Mouse (Mus musculus) lung, adult 2 months (tissue): Measurements from ENCODE around the gene 2010111I01Rik. TPM values are rescaled to one million over a fixed set of nuclear protein-coding genes. Genes with fewer than 3 reads are reported as not detected.
A peak's percentile ranks its signal among the peaks of the same experiment; 100 is the strongest.

Experiments
- DNase-seq: peaks from one replicate; pipeline ENCODE4 v3.0.0; 2022
- H3K4me1 ChIP-seq: fragments of 200-500 bp; 2 replicates; pipeline ENCODE4 v1.6.1; 2011; ENCODE audit warnings: low read length; ENCODE audit not compliant: control insufficient read depth, insufficient read depth
- H3K4me3 ChIP-seq: fragments of 200-500 bp; replicated peaks from 2 replicates; pipeline ENCODE3; 2011; ENCODE audit warnings: low read depth, mild to moderate bottlenecking, control low read depth, low read length; ENCODE audit errors: extremely low read depth
- CTCF ChIP-seq: fragments of 200-500 bp; IDR thresholded peaks from 2 replicates; pipeline ENCODE4 v1.5.1; 2011; ENCODE audit warnings: mild to moderate bottlenecking, low read length, control low read depth; ENCODE audit not compliant: insufficient read depth
- POLR2A ChIP-seq: fragments of 200-500 bp; IDR thresholded peaks from 2 replicates; pipeline ENCODE4 v1.6.1; 2011; ENCODE audit warnings: low read depth, mild to moderate bottlenecking, control low read depth, low read length, borderline replicate concordance; ENCODE audit errors: extremely low read depth
- WGBS: fragments of 180-500 bp; shearing (Covaris S2); methylation state at CpG from one replicate; pipeline ENCODE4 v1.1.7; 2018; 5-methylcytosine and 5-hydroxymethylcytosine counted together
- polyA plus RNA-seq: library from polyadenylated mRNA; depleted of rRNA; stranded (reverse); fragments of >200 nt; gene quantifications from 2 replicates; pipeline ENCODE4 v1.2.3, GENCODE M21; 2012

Gene 2010111I01Rik
- polyA plus RNA-seq, 1 experiment: 143 TPM

GRCm38 (mm10) chr13:63242401-63243192 lies 277.9 kb downstream of the 2010111I01Rik start:
- TF ChIP-seq CTCF (no peak), POLR2A (peak; percentile 32; the same call in 1 of the 2 replicates)
- peak; percentile 25 for DNase-seq
- Histone ChIP-seq H3K4me1 (peaks cover 25% of the 10 kb centered on the region), H3K4me3 (peak overlapping the region; percentile 53)
- WGBS: 16% methylated on average over 10 of the region's 10 CpGs

GRCm38 (mm10) chr13:63243586-63243985 lies 278.9 kb downstream of the 2010111I01Rik start:
- 38% methylated on average over 5 of the region's 5 CpGs for WGBS
- Histone ChIP-seq H3K4me3 (peak overlapping the region; percentile 28), H3K4me1 (peaks cover 26% of the 10 kb centered on the region)
- DNase-seq: no peak
- TF ChIP-seq POLR2A: no peak

- peaks cover 31% of the 10 kb centered on the region for H3K4me1 ChIP-seq
- WGBS: 62% methylated on average over 3 of the region's 3 CpGs
- TF ChIP-seq CTCF (no peak), POLR2A (no peak)
- no peak overlapping the region for H3K4me3 ChIP-seq
- DNase-seq: no peak
Observed at GRCm38 (mm10) chr13:63244425-63244824, 279.7 kb downstream of the 2010111I01Rik start.

DNA sequence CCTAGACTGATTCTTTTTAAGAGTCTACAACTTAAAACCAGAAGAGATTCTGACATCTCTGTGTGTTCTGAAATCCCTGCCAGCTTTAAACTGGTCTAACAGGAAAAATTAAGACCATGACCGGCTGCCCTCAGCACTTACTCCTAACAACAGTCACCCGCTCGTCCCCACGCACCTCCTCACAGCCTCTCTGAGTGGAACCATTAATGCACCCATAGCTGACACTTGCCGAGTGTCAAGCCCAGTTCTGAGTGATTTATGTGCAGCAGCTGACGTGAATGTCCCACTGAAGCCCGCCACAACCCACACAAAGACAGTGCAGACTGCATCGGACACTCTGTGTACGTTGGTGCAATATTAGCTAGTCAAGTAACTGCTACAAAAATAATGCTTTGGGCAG lies 280.5 kb downstream of the 2010111I01Rik start:
- DNase-seq: no peak
- 31% methylated on average over 9 of the region's 9 CpGs for WGBS
- TF ChIP-seq CTCF (no peak), POLR2A (no peak)
- Histone ChIP-seq H3K4me3 (no peak overlapping the region), H3K4me1 (peaks cover 37% of the 10 kb centered on the region)

- Histone ChIP-seq H3K4me1 (peaks cover 43% of the 10 kb centered on the region), H3K4me3 (no peak overlapping the region)
- DNase-seq: no peak
- 44% methylated on average over 4 of the region's 4 CpGs for WGBS
- TF ChIP-seq CTCF (no peak), POLR2A (no peak)
Observed at GRCm38 (mm10) chr13:63245812-63246211, 281.1 kb downstream of the 2010111I01Rik start.

- Histone ChIP-seq H3K4me3 (peak overlapping the region; percentile 43), H3K4me1 (peaks cover 44% of the 10 kb centered on the region)
- 9% methylated on average over 12 of the region's 12 CpGs for WGBS
- no peak for TF ChIP-seq POLR2A
- DNase-seq: no peak
Observed at GRCm38 (mm10) chr13:63246332-63246940, 281.7 kb downstream of the 2010111I01Rik start.

GRCm38 (mm10) chr13:63247041-63247440 lies 282.3 kb downstream of the 2010111I01Rik start:
- Histone ChIP-seq H3K4me3 (no peak overlapping the region), H3K4me1 (peaks cover 43% of the 10 kb centered on the region)
- 37% methylated on average over 7 of the region's 7 CpGs for WGBS

DNA sequence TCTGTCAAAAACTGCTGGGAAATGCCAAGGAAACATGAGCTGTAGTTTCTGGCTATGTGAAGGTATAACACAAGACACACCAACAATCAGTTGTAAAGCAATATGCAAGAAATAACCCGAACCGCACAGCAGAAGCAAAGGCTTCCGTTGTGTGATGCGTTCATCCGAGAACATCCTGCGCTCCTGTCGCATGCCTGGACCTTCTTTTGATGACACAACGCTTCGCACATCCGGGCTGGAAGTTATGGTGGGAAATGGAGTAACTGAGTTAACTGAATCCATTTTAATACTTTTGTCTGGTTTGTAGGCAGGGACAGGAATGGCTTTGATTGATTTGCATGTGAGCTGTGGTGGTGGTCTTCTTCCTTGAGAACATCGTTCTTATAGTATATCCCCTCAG lies 282.9 kb downstream of the 2010111I01Rik start:
- WGBS: 79% methylated on average over 11 of the region's 11 CpGs
- H3K4me3 ChIP-seq: no peak overlapping the region
- no peak for TF ChIP-seq CTCF
- no peak for TF ChIP-seq POLR2A
- H3K4me1 ChIP-seq: peaks cover 46% of the 10 kb centered on the region
- DNase-seq: no peak

More at GRCm38 (mm10) chr13:63247041-63247440, 282.3 kb downstream of the 2010111I01Rik start:
- no peak for TF ChIP-seq POLR2A
- TF ChIP-seq CTCF: no peak
- no peak for DNase-seq

DNA sequence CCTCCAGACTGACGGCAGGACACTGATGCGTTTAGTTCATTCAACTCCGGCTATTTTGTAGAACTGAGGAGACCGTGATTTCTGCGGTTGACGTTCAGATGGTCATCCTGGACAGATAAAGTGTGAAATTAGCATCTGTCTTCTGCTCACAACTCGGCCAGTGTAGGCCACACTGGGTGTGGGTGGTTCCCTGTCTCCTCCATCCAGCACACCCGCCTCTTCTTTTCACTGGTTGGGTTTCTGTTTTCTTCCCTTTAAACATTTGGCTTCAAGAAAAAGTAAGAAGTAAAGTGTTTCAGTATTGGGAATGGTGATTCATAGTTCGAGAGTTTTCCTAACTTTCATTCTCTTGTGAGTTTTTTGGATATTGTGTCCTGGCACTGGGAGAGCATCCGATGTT lies 283.6 kb downstream of the 2010111I01Rik start:
- no peak for DNase-seq
- Histone ChIP-seq H3K4me1 (peaks cover 50% of the 10 kb centered on the region), H3K4me3 (no peak overlapping the region)
- TF ChIP-seq POLR2A (no peak), CTCF (no peak)
- 64% methylated on average over 10 of the region's 10 CpGs for WGBS

GRCm38 (mm10) chr13:63249171-63249570 lies 284.5 kb downstream of the 2010111I01Rik start:
- 38% methylated on average over 7 of the region's 7 CpGs for WGBS
- no peak overlapping the region for H3K4me3 ChIP-seq
- peaks cover 58% of the 10 kb centered on the region for H3K4me1 ChIP-seq
- no peak for DNase-seq
- TF ChIP-seq CTCF (no peak), POLR2A (no peak)
